Mouse (Mus musculus) C2C12 (cell line): Measurements from ENCODE around the gene Ube2b. TPM values are rescaled to one million over a fixed set of nuclear protein-coding genes. Genes with fewer than 3 reads are reported as not detected.

Experiments used
- H3K27me3 ChIP-seq: one replicate; pipeline ENCODE4 v1.6.1; 2011; ENCODE audit not compliant: control insufficient read depth, insufficient read depth, insufficient read length
- H3K36me3 ChIP-seq: one replicate; pipeline ENCODE4 v1.6.1; 2011; ENCODE audit not compliant: control insufficient read depth, insufficient read depth
- H3K4me3 ChIP-seq: one replicate; pipeline ENCODE4 v1.5.1; 2011; ENCODE audit warnings: mild to moderate bottlenecking, control low read depth; ENCODE audit not compliant: poor library complexity, insufficient read depth, severe bottlenecking
- H3K79me2 ChIP-seq: one replicate; pipeline ENCODE4 v1.6.1; 2011; ENCODE audit not compliant: control insufficient read depth, insufficient read depth
- H3K79me3 ChIP-seq: one replicate; pipeline ENCODE4 v1.6.1; 2011; ENCODE audit warnings: low read depth, control low read depth
- H3ac ChIP-seq: one replicate; pipeline ENCODE3; 2011; ENCODE audit warnings: low read depth; ENCODE audit not compliant: control insufficient read depth, insufficient read length
- CEBPB ChIP-seq: IDR thresholded peaks from one replicate; pipeline ENCODE4 v1.6.1; 2011; ENCODE audit warnings: low read depth, mild to moderate bottlenecking, control low read depth, moderate library complexity
- CTCF ChIP-seq: IDR thresholded peaks from one replicate; pipeline ENCODE4 v1.5.1; 2011; ENCODE audit not compliant: control insufficient read depth, insufficient read depth, insufficient read length
- FOSL1 ChIP-seq: IDR thresholded peaks from one replicate; pipeline ENCODE4 v1.8.0; 2011; ENCODE audit warnings: mild to moderate bottlenecking, low read length; ENCODE audit not compliant: poor library complexity, insufficient read depth, severe bottlenecking
- MAX ChIP-seq: IDR thresholded peaks from one replicate; pipeline ENCODE4 v1.6.1; 2011; ENCODE audit warnings: mild to moderate bottlenecking, control low read depth
- MYOD1 ChIP-seq: IDR thresholded peaks from one replicate; pipeline ENCODE4 v1.6.1; 2011; ENCODE audit warnings: low read depth; ENCODE audit not compliant: control insufficient read depth, insufficient read length
- MYOG ChIP-seq: IDR thresholded peaks from one replicate; pipeline ENCODE4 v1.6.1; 2011; ENCODE audit not compliant: control insufficient read depth, insufficient read length; ENCODE audit errors: extremely low read depth
- USF1 ChIP-seq: IDR thresholded peaks from one replicate; pipeline ENCODE4 v1.6.1; 2011; ENCODE audit warnings: low read depth, mild to moderate bottlenecking, control low read depth, moderate library complexity
- long read RNA-seq, 2 experiments: library from polyadenylated mRNA; unstranded; transcript quantifications; one replicate each; pipeline ENCODE4 v2.0.0; 2019 to 2020
- polyA plus RNA-seq: library from polyadenylated mRNA; unstranded; fragments of >200 nt; fragmentation: generic; extraction: Trizol; gene quantifications from one replicate; pipeline ENCODE4 v1.2.1, GENCODE M21; 2012; ENCODE audit warnings: missing spikeins

Gene Ube2b
- polyA plus RNA-seq: 49.4 TPM
- long read RNA-seq, experiment 1, transcript Ube2b-201 (6 exons, 1,792 nt): major isoform, 107 of 131 reads
- long read RNA-seq, experiment 1, transcript Ube2b-202 (7 exons, 585 nt): minor isoform, 7 of 131 reads
- long read RNA-seq, experiment 1, partial matches to known transcripts: 2 of 131 reads
- long read RNA-seq, experiment 1, other reads (novel, unspliced or antisense): 15 of 131 reads
- long read RNA-seq, experiment 2, transcript Ube2b-202 (7 exons, 585 nt): minor isoform, 14 of 148 reads
- long read RNA-seq, experiment 2, transcript Ube2b-201 (6 exons, 1,792 nt): major isoform, 125 of 148 reads
- long read RNA-seq, experiment 2, partial matches to known transcripts: 2 of 148 reads
- long read RNA-seq, experiment 2, other reads (novel, unspliced or antisense): 5 of 148 reads

DNA sequence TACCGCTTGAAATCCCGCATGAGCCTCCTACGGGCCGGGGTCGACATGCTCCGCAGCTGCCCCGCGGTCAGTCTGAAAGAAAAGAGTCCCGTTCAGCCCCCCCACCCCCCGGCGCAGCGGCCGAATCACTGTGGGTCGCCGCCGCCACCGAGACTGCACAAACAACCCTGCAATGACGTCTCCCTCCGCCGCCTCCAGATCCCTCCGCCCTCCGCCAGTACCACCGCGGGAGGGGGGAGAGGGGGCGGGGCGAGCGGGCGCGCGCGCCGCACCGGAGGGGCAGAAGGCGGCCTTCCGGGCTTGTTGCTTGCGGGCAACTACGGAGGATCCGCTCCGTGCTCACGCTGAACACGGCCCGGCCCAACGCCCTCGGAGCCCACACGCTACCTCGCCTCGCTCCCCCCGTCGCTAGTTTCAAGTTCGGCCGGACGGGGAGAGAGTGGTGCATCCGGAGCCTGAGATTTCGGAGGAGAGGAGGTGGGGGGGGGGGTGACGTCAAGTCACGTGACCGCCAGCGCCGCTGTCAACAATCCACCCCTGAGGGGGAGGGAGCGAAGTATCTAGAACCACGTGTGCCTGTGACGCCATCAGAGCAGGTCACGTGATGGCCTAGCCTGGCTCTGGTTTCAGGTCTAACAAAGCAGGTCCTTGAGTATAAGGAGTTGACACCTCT, at the start of gene Ube2b:
Gene Ube2b, minus strand, starts transcription at position 473 of the 673 bp plus-strand sequence.
- TF ChIP-seq USF1: peak; percentile 100
- no peak for TF ChIP-seq MYOD1
- no peak for TF ChIP-seq FOSL1
- no peak for TF ChIP-seq CEBPB
- no peak for TF ChIP-seq CTCF
- no peak for TF ChIP-seq MYOG
- TF ChIP-seq MAX: peak; percentile 96
- Histone ChIP-seq H3K36me3 (peaks cover 27% of the 10 kb centered on the region), H3K27me3 (no peaks in the 10 kb centered on the region), H3K4me3 (peak within 1 kb of the TSS; percentile 98), H3ac (peak within 1 kb of the TSS; percentile 98), H3K79me3 (peaks cover 39% of the 10 kb centered on the region), H3K79me2 (peaks cover 63% of the 10 kb centered on the region)

DNA sequence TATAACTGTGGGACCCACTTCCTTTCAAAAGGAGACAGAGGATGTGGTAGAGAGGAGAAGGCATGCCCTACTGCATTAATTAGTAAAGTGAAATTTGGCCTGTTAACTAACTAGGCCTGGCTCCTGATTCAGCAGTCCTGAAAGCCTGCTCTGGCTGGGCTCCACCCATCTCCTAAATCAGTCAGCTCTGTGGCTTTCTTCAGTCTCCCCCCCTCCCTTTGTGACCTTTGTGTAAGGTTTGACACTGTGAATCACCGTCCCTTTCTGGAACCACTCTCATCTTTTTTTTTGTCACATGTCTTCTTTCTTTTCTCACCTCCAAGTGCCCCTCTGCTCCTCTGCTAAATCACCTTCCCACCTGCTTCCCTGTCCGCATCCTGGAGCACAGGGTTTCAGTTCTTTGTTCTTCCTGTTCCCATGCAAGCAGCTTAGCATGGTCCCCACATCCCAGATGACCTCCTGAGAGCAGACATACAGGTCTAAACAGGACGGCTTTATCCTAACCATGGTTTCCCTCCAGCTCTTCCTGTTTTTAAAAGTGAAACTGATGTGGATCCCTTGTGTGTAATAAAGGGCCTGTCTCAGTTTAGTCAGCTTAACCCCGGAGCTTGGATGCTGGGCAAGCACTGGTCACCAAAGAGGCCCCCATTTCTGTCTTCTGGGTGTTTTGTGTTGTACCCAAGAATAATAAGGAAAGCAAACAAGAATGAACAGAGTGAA, 46.0 kb upstream of the Ube2b start:
- no peaks in the 10 kb centered on the region for H3K79me2 ChIP-seq
- H3K79me3 ChIP-seq: no peaks in the 10 kb centered on the region
- TF ChIP-seq FOSL1 (no peak), USF1 (no peak), MYOD1 (no peak), CTCF (no peak), CEBPB (no peak), MYOG (no peak), MAX (no peak)
- H3K27me3 ChIP-seq: no peaks in the 10 kb centered on the region
- no peak overlapping the region for H3K4me3 ChIP-seq
- no peaks in the 10 kb centered on the region for H3K36me3 ChIP-seq
- H3ac ChIP-seq: no peak overlapping the region

DNA sequence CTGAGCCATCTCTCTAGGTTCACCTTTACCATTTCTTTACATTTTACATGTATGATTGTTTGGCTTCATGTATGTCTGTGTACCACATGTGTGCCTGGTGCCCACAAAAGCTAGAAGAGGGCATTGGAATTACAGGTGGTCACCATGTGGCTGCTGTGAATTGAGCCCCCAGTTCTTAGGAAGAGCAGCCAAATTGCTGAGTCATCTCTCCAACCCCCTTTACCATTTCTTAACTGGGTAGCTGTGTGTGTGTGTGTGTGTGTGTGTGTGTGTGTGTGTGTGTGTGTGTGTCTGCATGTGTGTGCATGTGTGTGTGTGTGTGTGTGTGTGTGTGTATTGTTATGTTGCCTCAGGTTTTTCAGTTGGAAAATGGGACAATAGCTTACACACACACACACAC, 43.6 kb upstream of the Ube2b start:
- Histone ChIP-seq H3K79me2 (no peaks in the 10 kb centered on the region), H3K4me3 (no peak overlapping the region), H3K79me3 (no peaks in the 10 kb centered on the region), H3K36me3 (no peaks in the 10 kb centered on the region), H3K27me3 (no peaks in the 10 kb centered on the region), H3ac (no peak overlapping the region)
- TF ChIP-seq CEBPB: no peak
- TF ChIP-seq MYOG: no peak
- TF ChIP-seq CTCF: no peak
- no peak for TF ChIP-seq MYOD1
- TF ChIP-seq MAX: no peak

DNA sequence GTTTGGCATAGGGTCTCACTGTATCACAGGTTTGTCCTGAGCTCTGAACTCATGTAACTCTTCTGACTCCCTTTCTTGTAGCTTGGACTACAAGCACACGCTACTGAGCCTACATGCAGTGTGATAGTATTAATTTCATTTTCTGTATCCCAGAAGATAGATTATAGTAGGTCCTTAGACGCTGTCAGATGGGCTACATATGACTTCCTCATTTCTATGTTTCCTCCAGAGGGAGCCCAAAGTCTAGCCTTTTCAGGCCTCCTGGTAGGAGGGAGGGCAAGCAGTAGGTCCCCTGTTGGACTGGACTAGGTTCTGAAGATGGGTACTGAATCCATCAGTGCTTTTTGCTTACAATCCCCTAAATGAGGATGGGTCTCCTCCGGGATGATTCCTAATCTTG, 42.7 kb upstream of the Ube2b start:
- TF ChIP-seq CEBPB (no peak), MAX (no peak), USF1 (no peak), MYOG (no peak)
- Histone ChIP-seq H3ac (no peak overlapping the region), H3K27me3 (no peaks in the 10 kb centered on the region), H3K4me3 (no peak overlapping the region), H3K79me2 (no peaks in the 10 kb centered on the region), H3K79me3 (no peaks in the 10 kb centered on the region), H3K36me3 (no peaks in the 10 kb centered on the region)

DNA sequence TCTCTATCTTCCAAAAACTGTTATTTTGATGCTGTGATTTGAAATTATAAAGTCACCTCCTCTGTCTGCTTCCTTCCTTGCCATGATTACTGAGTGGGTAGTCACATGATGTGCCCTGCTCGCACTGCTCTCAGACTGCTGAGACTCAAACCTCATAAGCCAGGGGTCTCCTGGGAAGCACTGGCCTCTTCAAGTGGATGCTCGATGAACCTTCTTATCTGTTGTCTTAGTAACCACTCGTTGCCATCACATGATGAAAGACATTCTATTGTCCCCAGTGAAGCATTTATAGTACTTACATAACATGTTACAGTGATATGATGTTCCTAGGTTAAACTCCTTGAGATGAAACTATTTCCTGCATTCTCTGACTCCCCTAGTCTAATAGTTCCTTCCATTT, 37.1 kb upstream of the Ube2b start:
- Histone ChIP-seq H3K4me3 (no peak overlapping the region), H3K79me3 (no peaks in the 10 kb centered on the region), H3K36me3 (no peaks in the 10 kb centered on the region), H3K79me2 (no peaks in the 10 kb centered on the region), H3K27me3 (no peaks in the 10 kb centered on the region), H3ac (no peak overlapping the region)
- TF ChIP-seq MYOD1 (no peak), CTCF (no peak), MAX (no peak), MYOG (no peak), USF1 (no peak), CEBPB (no peak), FOSL1 (no peak)
